ENCODE assay signal across 8 mouse cellular contexts in genomic region chr2:116971666-116972613, GRCm38 (mm10).
DNase-seq lines count a peak whose midpoint lies in the region; ATAC-seq and TF ChIP-seq lines count a peak whose summit lies in the region.

No protein-coding gene starts in this region.

- DNase-seq in gastrocnemius, adult 18-20 months (ENCODE audit: low spot score): peak; percentile 22
- DNase-seq in gastrocnemius, adult 8-10 months (ENCODE audit: low spot score in 2 of 2): no peak
- peak; percentile 71 for DNase-seq in adipocyte (ENCODE audit: low spot score)
- DNase-seq in lung, postnatal 0 days (ENCODE audit: low spot score): peak; percentile 85
- no peak for DNase-seq in right cerebral cortex, postnatal 4 days

- no peak overlapping the region for H3K4me3 ChIP-seq in intestine, embryonic 15.5 days (replicated peaks)
- H3K4me3 ChIP-seq in lung, postnatal 0 days (ENCODE audit: low read depth, low read length): peak overlapping the region; percentile 16; the same call in 1 of the 2 replicates

- H3K9me3 ChIP-seq in intestine, embryonic 15.5 days: no peaks in the 10 kb centered on the region
- H3K9me3 ChIP-seq in lung, postnatal 0 days (ENCODE audit: low read length): no peaks in the 10 kb centered on the region

- peaks cover 21% of the 10 kb centered on the region for H3K4me1 ChIP-seq in intestine, embryonic 15.5 days (replicated peaks)
- peaks cover 13% of the 10 kb centered on the region; the same call in 1 of the 2 replicates for H3K4me1 ChIP-seq in lung, postnatal 0 days (ENCODE audit: insufficient read depth, low read depth, low read length)

- peak overlapping the region; percentile 76 for H3K27ac ChIP-seq in intestine, embryonic 15.5 days
- peak overlapping the region; percentile 86 for H3K27ac ChIP-seq in lung, postnatal 0 days (ENCODE audit: low read length)

- H3K27me3 ChIP-seq in intestine, embryonic 15.5 days (replicated peaks): no peaks in the 10 kb centered on the region
- H3K27me3 ChIP-seq in lung, postnatal 0 days (replicated peaks; ENCODE audit: insufficient read depth, low read length): no peaks in the 10 kb centered on the region

- no peaks in the 10 kb centered on the region for H3K36me3 ChIP-seq in intestine, embryonic 15.5 days
- H3K36me3 ChIP-seq in lung, postnatal 0 days (ENCODE audit: insufficient read depth, low read length): no peaks in the 10 kb centered on the region

- TF ChIP-seq EP300 in lung, postnatal 0 days (IDR thresholded peaks at IDR 0.05): peak; percentile 44

- TF ChIP-seq CTCF in lung, postnatal 0 days (IDR thresholded peaks at IDR 0.05): no peak

- H3K4me2 ChIP-seq in intestine, embryonic 15.5 days (replicated peaks): peak overlapping the region; percentile 56
- peak overlapping the region; percentile 54 for H3K4me2 ChIP-seq in lung, postnatal 0 days (replicated peaks; ENCODE audit: low read depth, low read length)

- WGBS in intestine, embryonic 15.5 days: 10% methylated on average over 9 of the region's 9 CpGs
- WGBS in lung, postnatal 0 days: 2% methylated on average over 9 of the region's 9 CpGs

- ATAC-seq in granulocyte monocyte progenitor cell, adult 5-6 weeks (replicated peaks; ENCODE audit: poor library complexity, severe bottlenecking): peak; percentile 62
- ATAC-seq in intestine, embryonic 15.5 days: 0 out of 2 replicates have a peak, but pooled peaks have one; percentile 11
- peak; percentile 46 for ATAC-seq in lung, postnatal 0 days
- ATAC-seq in neutrophil, adult 5-6 weeks (ENCODE audit: extremely low read depth, insufficient number of reproducible peaks, low FRiP score, poor library complexity, severe bottlenecking): peak; percentile 64

- peak overlapping the region; percentile 34 for H3K9ac ChIP-seq in intestine, embryonic 15.5 days
- no peak overlapping the region for H3K9ac ChIP-seq in lung, postnatal 0 days (replicated peaks; ENCODE audit: low read depth)

Comparison
In these comparisons a context has a peak if more than half of its experiments do, and no peak if none do; other contexts are left out.
1. DNase-seq: peak in gastrocnemius, adult 18-20 months (single experiment), adipocyte (single experiment) and lung, postnatal 0 days (single experiment); none in gastrocnemius, adult 8-10 months (0 of 2) and right cerebral cortex, postnatal 4 days (single experiment).
2. ATAC-seq: peak in every context shown above with its lines; median percentile 64 in neutrophil, adult 5-6 weeks; 62 in granulocyte monocyte progenitor cell, adult 5-6 weeks; 46 in lung, postnatal 0 days; 11 in intestine, embryonic 15.5 days.